Mouse (Mus musculus) heart, postnatal 14 days (tissue): ENCODE results near the gene Intu. TPM values are rescaled to one million over a fixed set of nuclear protein-coding genes. Genes with fewer than 3 reads are reported as not detected.

ENCODE experiments used
- DNase-seq, 2 experiments: peaks; one replicate each; pipeline ENCODE4 v3.0.0; 2021 to 2022
- intact Hi-C: fragments of 180-260 bp; cut with DNase I; formaldehyde crosslinking; loops from one replicate; pipeline ENCODE4 v1.15.1; 2025
- microRNA-seq, 2 experiments: library from miRNA; unstranded; fragments of <30 nt; microRNA quantifications; one replicate each; pipeline ENCODE4 v1.2.0; 2021 to 2022
- total RNA-seq, 2 experiments: library from RNA; stranded (reverse); gene quantifications; 2 replicates each; pipeline ENCODE4 v1.2.3; 2021

Intu gene
- total RNA-seq, 2 experiments from 2014 or later = 11.9 to 12.4 TPM

GRCm38 (mm10) chr3:40744836-40745660 lies 214.0 kb downstream of the Intu start:
- intact Hi-C loops = loop anchor here (2.0 to 5.0 kb wide), 2 partner anchors 56 to 218 kb away; partner anchors contain the start of gene Plk4
- peak; percentile 95 to 96 for DNase-seq

GRCm38 (mm10) chr3:40745661-40746547 lies 214.8 kb downstream of the Intu start:
- no peak for DNase-seq
- intact Hi-C loops = loop anchor here (2.0 to 5.0 kb wide), 2 partner anchors 55 to 219 kb away; partner anchors contain the start of gene Plk4

Small RNA genes within 50 kb of the gene (microRNA-seq; reads per million reads assigned to microRNA genes)
- 0 reads per million in 2 experiments for gene Gm23810

Other genes starting within 250 kb of the Intu start
- gene Slc25a31, start 177.6 kb downstream of the Intu start, total RNA-seq = under 1 TPM in 1 of 2 experiments, not detected in 1; 0.39 TPM
- 10 to 100 TPM; 34.7 to 40.4 TPM for gene Hspa4l, start 213.2 kb downstream of the Intu start, total RNA-seq